Mouse (Mus musculus) MEL (cell line): ENCODE data around the gene Grk4. TPM values are rescaled to one million over a fixed set of nuclear protein-coding genes. Genes with fewer than 3 reads are reported as not detected.
A peak's percentile ranks its signal among the peaks of the same experiment; 100 is the strongest.

Experiments used
- DNase-seq: peaks from one replicate; pipeline ENCODE4 v3.0.0; 2011; ENCODE audit warnings: low read depth, low spot score
- H3K27ac ChIP-seq: 2 replicates; pipeline ENCODE4 v1.5.1; 2012; ENCODE audit warnings: low read depth, mild to moderate bottlenecking, control low read depth, low read length, moderate library complexity; ENCODE audit not compliant: control insufficient read depth
- H3K27me3 ChIP-seq, 2 experiments: fragments of 150-350 bp in 1 of 2; sonication (generic) in 1 of 2; 2 replicates each; pipeline ENCODE4 v1.6.1; 2012; ENCODE audit warnings: low read length in 2 of 2, mild to moderate bottlenecking in 2 of 2, improper control_type of control experiment in 1 of 2, moderate library complexity in 1 of 2; ENCODE audit not compliant: insufficient read depth in 2 of 2, control insufficient read depth in 1 of 2
- H3K36me3 ChIP-seq, 2 experiments: 2 replicates each; pipeline ENCODE4 v1.6.1; 2012 to 2014; ENCODE audit warnings: low read length in 2 of 2, improper control_type of control experiment in 1 of 2, inconsistent platforms in 1 of 2, mild to moderate bottlenecking in 1 of 2; ENCODE audit not compliant: insufficient read depth in 2 of 2, control insufficient read depth in 1 of 2
- H3K4me1 ChIP-seq, 2 experiments: fragments of 150-350 bp in 1 of 2; sonication (generic) in 1 of 2; 2 replicates each; pipeline ENCODE4 v1.6.1; 2012; ENCODE audit warnings: low read length in 2 of 2, improper control_type of control experiment in 1 of 2, mild to moderate bottlenecking in 1 of 2; ENCODE audit not compliant: insufficient read depth in 2 of 2, control insufficient read depth in 1 of 2
- H3K4me3 ChIP-seq, 2 experiments: fragments of 150-350 bp in 1 of 2; sonication (generic) in 1 of 2; 2 replicates each; pipeline ENCODE4 v1.5.1; 2012; ENCODE audit warnings: low read depth in 2 of 2, low read length in 2 of 2, mild to moderate bottlenecking in 2 of 2, moderate library complexity in 2 of 2, control low read depth in 1 of 2, improper control_type of control experiment in 1 of 2; ENCODE audit not compliant: control insufficient read depth in 1 of 2, insufficient read depth in 1 of 2
- H3K79me2 ChIP-seq: 2 replicates; pipeline ENCODE4 v1.6.1; 2012; ENCODE audit warnings: mild to moderate bottlenecking, low read length, moderate library complexity; ENCODE audit not compliant: control insufficient read depth, poor library complexity, insufficient read depth
- H3K9ac ChIP-seq: 2 replicates; pipeline ENCODE4 v1.6.1; 2012; ENCODE audit warnings: low read depth, mild to moderate bottlenecking, control low read depth, low read length, moderate library complexity; ENCODE audit not compliant: control insufficient read depth, poor library complexity, severe bottlenecking
- H3K9me3 ChIP-seq: fragments of 150-350 bp; sonication (generic); replicated peaks from 2 replicates; pipeline ENCODE4 v1.6.1; 2012; ENCODE audit warnings: mild to moderate bottlenecking, low read length, improper control_type of control experiment, moderate library complexity; ENCODE audit not compliant: insufficient read depth
- CTCF ChIP-seq, 3 experiments: IDR thresholded peaks in 2 of 3; conservative IDR thresholded peaks in 1 of 3; 2 replicates each; pipeline ENCODE4 v1.5.1; 2011 to 2012; ENCODE audit warnings: low read length in 3 of 3, low read depth in 2 of 3, mild to moderate bottlenecking in 2 of 3, improper control_type of control experiment in 1 of 3, inconsistent platforms in 1 of 3, mixed read lengths in 1 of 3, moderate library complexity in 1 of 3; ENCODE audit not compliant: control insufficient read depth in 1 of 3, insufficient read depth in 1 of 3, poor library complexity in 1 of 3, severe bottlenecking in 1 of 3
- E2F4 ChIP-seq: IDR thresholded peaks from 2 replicates; pipeline ENCODE4 v1.6.1; 2011; ENCODE audit warnings: low read depth, low read length, improper control_type of control experiment, borderline replicate concordance
- EP300 ChIP-seq, 2 experiments: IDR thresholded peaks; 2 replicates each; pipeline ENCODE4 v1.6.1; 2011; ENCODE audit warnings: improper control_type of control experiment in 2 of 2, low read length in 2 of 2, low read depth in 1 of 2, mild to moderate bottlenecking in 1 of 2
- GABPA ChIP-seq: IDR thresholded peaks from 2 replicates; pipeline ENCODE4 v1.6.1; 2012; ENCODE audit warnings: low read depth, mild to moderate bottlenecking, inconsistent platforms, low read length, improper control_type of control experiment, moderate library complexity
- GATA1 ChIP-seq: IDR thresholded peaks from 2 replicates; pipeline ENCODE4 v1.6.1; 2011; ENCODE audit warnings: low read depth, low read length, improper control_type of control experiment
- JUND ChIP-seq: IDR thresholded peaks from 2 replicates; pipeline ENCODE4 v1.6.1; 2011; ENCODE audit warnings: low read depth, mild to moderate bottlenecking, improper control_type of control experiment, low read length
- MAFK ChIP-seq: IDR thresholded peaks from 2 replicates; pipeline ENCODE4 v1.6.1; 2011; ENCODE audit warnings: low read depth, mild to moderate bottlenecking, low read length, improper control_type of control experiment, borderline replicate concordance
- MAX ChIP-seq: IDR thresholded peaks from 2 replicates; pipeline ENCODE4 v1.6.1; 2011; ENCODE audit warnings: low read length, improper control_type of control experiment
- MEF2A ChIP-seq: IDR thresholded peaks from 2 replicates; pipeline ENCODE4 v1.6.1; 2014; ENCODE audit warnings: low read depth, mild to moderate bottlenecking, inconsistent platforms, low read length, improper control_type of control experiment; ENCODE audit not compliant: poor library complexity, insufficient replicate concordance, severe bottlenecking; ENCODE audit errors: extremely low read depth
- NRF1 ChIP-seq: IDR thresholded peaks from 2 replicates; pipeline ENCODE4 v1.6.1; 2014; ENCODE audit warnings: low read depth, mild to moderate bottlenecking, inconsistent platforms, low read length, improper control_type of control experiment, moderate library complexity; ENCODE audit not compliant: poor library complexity, insufficient read depth, severe bottlenecking
- RAD21 ChIP-seq: IDR thresholded peaks from 2 replicates; pipeline ENCODE4 v1.6.1; 2011; ENCODE audit warnings: mild to moderate bottlenecking, low read depth, low read length, improper control_type of control experiment
- SIN3A ChIP-seq: IDR thresholded peaks from 2 replicates; pipeline ENCODE4 v1.6.1; 2012; ENCODE audit warnings: low read length, improper control_type of control experiment, inconsistent platforms
- SMC3 ChIP-seq: IDR thresholded peaks from 2 replicates; pipeline ENCODE4 v1.6.1; 2011; ENCODE audit warnings: low read depth, low read length, improper control_type of control experiment
- TBP ChIP-seq: IDR thresholded peaks from 2 replicates; pipeline ENCODE4 v1.8.0; 2011; ENCODE audit warnings: low read depth, low read length, improper control_type of control experiment
- USF1 ChIP-seq: IDR thresholded peaks from 2 replicates; pipeline ENCODE4 v1.6.1; 2014; ENCODE audit warnings: low read depth, mild to moderate bottlenecking, inconsistent platforms, low read length, improper control_type of control experiment, moderate library complexity
- USF2 ChIP-seq, 2 experiments: IDR thresholded peaks; 2 replicates each; pipeline ENCODE4 v1.6.1; 2011 to 2012; ENCODE audit warnings: improper control_type of control experiment in 2 of 2, low read length in 2 of 2, borderline replicate concordance in 1 of 2, inconsistent platforms in 1 of 2, low read depth in 1 of 2, mild to moderate bottlenecking in 1 of 2; ENCODE audit not compliant: insufficient read depth in 1 of 2
- ZC3H11A ChIP-seq: IDR thresholded peaks from 2 replicates; pipeline ENCODE4 v1.6.1; 2012; ENCODE audit warnings: low read depth, mild to moderate bottlenecking, inconsistent platforms, low read length, improper control_type of control experiment
- ZNF384 ChIP-seq: IDR thresholded peaks from 2 replicates; pipeline ENCODE4 v1.6.1; 2012; ENCODE audit warnings: low read depth, mild to moderate bottlenecking, inconsistent platforms, low read length, improper control_type of control experiment
- polyA plus RNA-seq, 2 experiments: library from polyadenylated mRNA; stranded (reverse) in 1 of 2; unstranded in 1 of 2; fragments of >175 nt in 1 of 2; fragments of >200 nt in 1 of 2; gene quantifications; 2 replicates each; pipeline versions ENCODE4 v1.2.1 to v1.2.4; 2012; ENCODE audit warnings: low replicate concordance in 2 of 2, low read depth in 1 of 2; ENCODE audit not compliant: insufficient read length in 2 of 2, insufficient read depth in 1 of 2, missing spikeins in 1 of 2
- total RNA-seq: library from RNA; depleted of rRNA; stranded (reverse); fragments of 300-350 nt; gene quantifications from 2 replicates; pipeline ENCODE4 v1.2.3, GENCODE M21; 2012

Gene Grk4
- total and polyA plus RNA-seq, 3 experiments, result 0.70 to 0.81 TPM; not detected in 1

DNA sequence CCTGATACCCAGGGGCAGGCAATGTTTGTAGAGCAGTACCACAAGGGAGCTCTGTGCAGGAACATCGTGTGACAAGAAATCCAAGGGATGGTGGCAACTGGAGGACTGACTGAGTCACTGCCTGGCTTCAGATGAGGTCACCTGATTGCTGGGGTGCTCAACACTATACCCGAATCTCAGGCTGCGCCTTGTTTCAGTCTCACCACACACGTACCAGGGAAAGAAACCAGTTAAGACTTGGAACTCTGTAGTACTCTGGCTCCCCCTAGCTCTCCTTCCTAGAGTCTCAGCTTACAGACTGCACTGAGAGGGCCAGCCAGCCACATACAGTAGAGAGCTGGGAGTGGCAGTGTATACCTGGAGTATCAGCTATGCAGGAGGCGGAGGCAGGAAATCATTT is 17.2 kb upstream of the Grk4 start (continued):
- TF ChIP-seq JUND (no peak), TBP (no peak), NRF1 (no peak), EP300 (IDR thresholded peaks at IDR 0.05; ENCODE audit: low read depth in 1 of 2, low read length in 2 of 2) (no peak), MAX (no peak), MEF2A (no peak), E2F4 (no peak), MAFK (no peak), CTCF (IDR thresholded peaks at IDR 0.05 in 2 of 3, conservative IDR thresholded peaks at IDR 0.05 in 1 of 3; ENCODE audit: control insufficient read depth in 1 of 3, insufficient read depth in 1 of 3, low read depth in 2 of 3, low read length in 3 of 3, poor library complexity in 1 of 3, severe bottlenecking in 1 of 3) (peak; percentile 50 to 81 (median 66)), USF1 (no peak), GABPA (no peak)

DNA sequence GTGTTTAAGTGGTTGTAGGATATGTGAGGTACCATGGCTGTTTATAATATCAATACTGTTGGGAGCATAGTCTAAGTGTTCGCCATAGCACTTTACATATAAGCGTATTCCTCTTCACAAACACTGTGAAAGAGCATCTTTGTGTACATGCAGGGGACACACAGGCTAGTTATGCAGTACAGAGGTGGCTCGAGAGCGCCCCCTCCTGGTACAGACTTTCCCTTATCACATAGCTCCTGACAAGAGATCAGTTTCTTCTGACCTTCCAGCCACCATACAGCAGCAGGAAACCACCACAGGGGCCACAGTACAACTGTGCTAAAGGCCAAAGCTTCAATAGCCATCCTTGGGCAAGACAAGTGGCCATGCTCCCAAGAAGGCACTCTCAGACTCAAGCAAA is 12.6 kb upstream of the Grk4 start:
- H3K27ac ChIP-seq, result no peak overlapping the region
- H3K27me3 ChIP-seq, result no peaks in the 10 kb centered on the region
- H3K36me3 ChIP-seq, result peaks cover 0 to 67% of the 10 kb centered on the region in 2 experiments; a peak in 2 of 4 replicates
- no peaks in the 10 kb centered on the region for H3K9me3 ChIP-seq
- TF ChIP-seq SMC3 (peak; percentile 91), GATA1 (peak; percentile 69), USF2 (IDR thresholded peaks at IDR 0.05; ENCODE audit: borderline replicate concordance in 1 of 2, insufficient read depth in 1 of 2, low read depth in 1 of 2, low read length in 2 of 2) (no peak), CTCF (IDR thresholded peaks at IDR 0.05 in 2 of 3, conservative IDR thresholded peaks at IDR 0.05 in 1 of 3; ENCODE audit: control insufficient read depth in 1 of 3, insufficient read depth in 1 of 3, low read depth in 2 of 3, low read length in 3 of 3, poor library complexity in 1 of 3, severe bottlenecking in 1 of 3) (peak; percentile 91 to 96 (median 95)), RAD21 (peak; percentile 86), SIN3A (peak; percentile 44; the same call in 1 of the 2 replicates), ZC3H11A (peak; percentile 85), ZNF384 (no peak)
- TF ChIP-seq, all 39 proteins: peak for 6
- Histone ChIP-seq H3K4me3 (no peak overlapping the region), H3K79me2 (no peaks in the 10 kb centered on the region), H3K4me1 (no peaks in the 10 kb centered on the region), H3K9ac (no peak overlapping the region)
- DNase-seq, result peak; percentile 87

DNA sequence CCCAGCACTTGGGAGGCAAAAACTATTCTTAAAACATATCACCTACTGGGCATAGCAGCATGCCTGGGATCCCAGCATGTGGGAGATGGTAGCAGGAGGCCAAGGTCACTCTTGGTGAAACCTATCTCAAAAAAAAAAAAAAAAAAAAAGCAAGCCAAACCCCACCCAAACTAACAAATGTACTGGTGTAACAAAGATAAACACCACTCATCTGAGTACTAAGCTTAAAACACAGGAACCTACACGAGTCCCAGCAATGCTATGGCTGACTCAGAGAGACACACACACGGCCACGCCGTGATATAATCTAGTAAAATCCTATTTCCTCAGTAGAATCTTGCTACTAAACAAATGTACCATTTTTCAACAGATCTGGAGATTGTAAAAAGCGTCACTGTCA is 7.2 kb upstream of the Grk4 start:
- peak; percentile 42 for DNase-seq
- H3K9me3 ChIP-seq, result no peaks in the 10 kb centered on the region
- peak; percentile 82 for TF ChIP-seq ZNF384
- no peak for TF ChIP-seq MAFK
- TF ChIP-seq EP300 (IDR thresholded peaks at IDR 0.05; ENCODE audit: low read depth in 1 of 2, low read length in 2 of 2), result peak in 1 of 2 experiments; percentile 14; a peak in 1 of 4 replicates
- H3K4me3 ChIP-seq, result no peak overlapping the region
- peaks cover 5% of the 10 kb centered on the region; the same call in 1 of the 2 replicates for H3K79me2 ChIP-seq
- H3K27ac ChIP-seq, result no peak overlapping the region
- peaks cover 10 to 64% of the 10 kb centered on the region in 2 experiments for H3K36me3 ChIP-seq
- peaks cover 0 to 5% of the 10 kb centered on the region in 2 experiments; a peak in 1 of 4 replicates for H3K4me1 ChIP-seq
- no peak overlapping the region for H3K9ac ChIP-seq
- H3K27me3 ChIP-seq, result no peaks in the 10 kb centered on the region
